Mouse (Mus musculus) right cerebral cortex, postnatal 4 days (tissue): Measurements from ENCODE around the gene Galnt2.
A peak's percentile ranks its signal among the peaks of the same experiment; 100 is the strongest.

Experiments used
- DNase-seq: peaks from one replicate; pipeline ENCODE4 v3.0.0-alpha.2; 2022

Galnt2 gene

DNA sequence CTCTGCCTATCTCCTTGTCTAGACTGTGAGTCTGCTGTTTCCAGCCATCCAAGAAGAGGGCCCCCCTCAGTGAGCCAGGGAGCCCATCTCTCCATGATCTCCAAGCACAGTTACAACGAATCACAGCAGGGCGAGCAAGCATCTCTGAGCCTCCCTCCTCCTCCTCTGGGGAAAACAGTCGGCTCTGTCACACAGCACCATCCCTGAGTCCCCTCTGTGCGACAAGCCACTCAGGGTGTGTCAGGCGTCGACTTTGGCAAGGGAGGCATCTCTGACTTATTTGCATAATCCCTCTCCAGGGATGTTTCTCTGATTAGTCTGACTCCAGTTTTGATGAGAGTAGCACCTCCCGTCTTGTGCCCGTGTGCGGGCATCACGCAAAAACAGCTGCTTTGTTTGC, 151.0 kb downstream of the Galnt2 start:
- DNase-seq, result no peak

DNA sequence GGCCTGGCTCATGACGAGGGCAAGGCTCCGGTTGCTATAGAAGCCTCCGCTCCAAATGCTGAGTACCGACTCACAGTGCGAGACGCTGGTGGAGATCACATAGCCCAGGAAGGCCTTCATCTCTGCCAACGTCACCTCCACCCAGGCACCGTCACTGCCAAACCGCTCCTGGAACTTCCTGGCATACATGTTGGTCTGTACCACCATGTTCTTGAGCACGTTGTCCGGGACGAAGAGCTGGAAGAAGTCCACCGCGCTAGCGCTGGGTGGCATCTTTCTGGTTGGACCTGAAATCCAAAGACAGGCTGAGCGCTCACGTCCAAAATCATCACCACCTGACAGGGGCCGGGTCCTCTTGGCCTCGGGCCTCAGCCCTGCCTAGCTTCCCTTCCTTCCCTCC, 153.1 kb downstream of the Galnt2 start:
- DNase-seq, result no peak

GRCm38 (mm10) chr8:124386225-124386899, 155.2 kb downstream of the Galnt2 start:
- peak; percentile 27 for DNase-seq

DNA sequence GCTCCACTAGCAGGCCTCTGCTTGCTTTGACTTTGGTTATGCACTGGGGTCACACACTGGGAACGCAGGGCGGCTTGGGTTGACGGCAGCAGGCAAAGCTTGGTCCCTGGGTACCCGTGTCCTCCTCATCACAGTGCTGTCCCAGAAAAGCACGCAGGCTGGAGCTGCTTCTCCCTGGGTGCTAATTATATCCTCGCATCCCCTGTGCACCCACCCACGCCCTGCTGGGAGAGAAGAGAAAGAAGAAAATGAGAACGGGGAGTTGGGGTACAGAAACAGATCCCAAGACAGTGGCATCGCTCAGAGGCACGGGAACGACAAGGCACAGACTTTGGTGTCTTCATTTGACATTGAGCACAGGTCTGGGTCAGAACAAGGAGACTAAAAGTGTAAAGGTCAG, 158.3 kb downstream of the Galnt2 start:
- peak; percentile 27 for DNase-seq

GRCm38 (mm10) chr8:124391191-124391590, 160.0 kb downstream of the Galnt2 start:
- DNase-seq, result peak; percentile 65

- DNase-seq, result no peak
Measured at GRCm38 (mm10) chr8:124392271-124393012, 161.3 kb downstream of the Galnt2 start.

GRCm38 (mm10) chr8:124393013-124393412, 161.8 kb downstream of the Galnt2 start:
- DNase-seq, result no peak

DNA sequence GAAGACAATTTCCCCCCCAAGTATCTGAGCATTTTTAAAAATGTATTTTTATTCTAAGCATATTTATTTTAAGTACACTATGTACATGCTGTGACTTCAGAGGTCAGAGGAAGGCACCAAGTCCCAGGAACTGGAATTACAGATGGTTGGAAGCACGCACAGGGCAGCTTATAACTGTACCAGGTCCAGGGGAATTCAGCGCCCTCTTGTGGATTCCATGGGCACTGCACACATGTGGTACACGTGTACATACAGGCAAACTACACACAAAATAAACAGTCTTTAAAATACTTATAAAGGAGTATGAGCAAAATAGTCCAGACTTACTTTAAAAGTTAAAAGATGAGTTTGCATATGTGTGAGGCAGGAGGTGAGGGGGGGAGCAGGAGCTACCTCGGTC, 162.7 kb downstream of the Galnt2 start:
- no peak for DNase-seq

- no peak for DNase-seq
Measured at GRCm38 (mm10) chr8:124394951-124395350, 163.8 kb downstream of the Galnt2 start.
